Mouse (Mus musculus) frontal cortex, postnatal 10 days (tissue): ENCODE data around the gene Spock1.

ENCODE experiments used
- DNase-seq, 2 experiments: peaks; one replicate each; pipeline ENCODE4 v3.0.0; 2022; ENCODE audit warnings: low spot score in 2 of 2, mixed read lengths in 1 of 2

Spock1 gene

DNA sequence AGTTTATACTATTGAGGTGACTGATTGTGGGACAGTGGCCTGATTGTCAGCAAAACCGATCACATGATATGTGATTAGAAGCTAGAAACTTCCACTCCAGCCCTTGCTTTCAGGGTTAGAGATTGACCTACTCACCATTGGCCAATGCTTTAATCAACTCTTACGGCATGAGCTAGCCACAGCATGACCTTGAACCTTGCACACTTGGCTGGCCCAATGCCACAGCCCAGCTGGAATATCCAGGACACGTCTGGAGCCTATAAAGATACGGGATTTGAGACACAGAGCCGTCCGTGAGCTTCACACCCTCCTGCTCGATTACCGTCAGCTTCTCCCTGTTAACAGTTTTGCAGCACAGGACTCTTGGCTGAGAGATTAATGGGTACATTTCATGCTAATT is 251.5 kb downstream of the Spock1 start:
- DNase-seq: no peak

DNA sequence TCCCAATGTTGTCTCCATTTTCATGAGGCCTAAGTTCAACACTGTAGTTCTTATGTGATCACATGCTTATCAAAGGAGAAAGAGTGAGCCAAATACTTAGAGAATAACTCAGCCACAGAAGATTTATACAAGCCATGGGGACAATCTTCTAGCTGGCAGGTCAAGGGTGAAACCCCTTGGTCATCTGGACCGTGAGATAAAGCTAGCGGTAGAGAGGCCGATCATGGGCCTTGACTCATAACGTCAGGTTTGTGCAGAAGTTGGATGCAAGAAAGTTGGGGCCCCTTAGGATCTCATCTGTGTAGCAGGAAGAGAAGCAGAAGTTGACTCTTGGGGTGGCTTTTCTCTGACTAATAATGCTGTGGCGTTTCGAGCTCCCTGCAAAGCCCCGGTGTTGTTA is 253.8 kb downstream of the Spock1 start:
- no peak for DNase-seq

DNA sequence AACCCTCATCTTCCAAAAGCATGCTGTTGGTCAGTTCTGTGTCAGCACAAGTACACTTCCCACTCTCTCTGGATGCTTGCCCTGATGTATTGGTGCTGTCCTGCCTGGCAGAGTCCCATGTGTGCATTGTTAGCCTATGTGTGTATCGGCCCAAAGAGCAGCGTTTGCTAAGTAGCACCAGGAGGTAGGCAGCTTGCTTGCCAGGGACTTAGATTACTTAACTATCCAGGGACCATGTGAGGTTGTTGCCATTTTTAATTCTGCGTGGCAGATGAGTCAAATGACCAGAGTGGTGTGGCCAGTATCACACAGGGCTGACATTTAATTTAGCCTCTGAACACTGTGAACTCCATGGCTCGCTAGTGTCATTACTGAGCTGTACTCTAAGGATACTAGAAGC is 256.9 kb downstream of the Spock1 start:
- DNase-seq: no peak

DNA sequence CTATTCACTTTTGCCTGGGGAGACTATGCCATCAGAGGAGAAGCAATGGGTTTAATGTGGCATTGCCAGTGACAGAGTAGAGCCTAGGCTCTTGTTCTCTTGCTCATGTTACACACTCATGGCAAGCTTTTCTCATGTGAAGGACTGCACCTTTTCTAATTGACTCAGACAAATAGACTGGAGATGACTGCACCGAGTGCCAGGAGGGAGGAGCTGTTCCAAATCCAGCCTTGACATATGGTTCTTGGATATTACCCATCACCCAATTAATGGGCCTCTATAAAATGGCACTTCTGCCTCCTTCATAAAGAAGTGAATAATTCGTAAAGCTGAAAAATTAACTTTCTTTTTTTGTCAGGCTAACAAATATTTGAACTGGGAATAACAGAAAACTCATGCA is 259.3 kb downstream of the Spock1 start:
- no peak for DNase-seq

DNA sequence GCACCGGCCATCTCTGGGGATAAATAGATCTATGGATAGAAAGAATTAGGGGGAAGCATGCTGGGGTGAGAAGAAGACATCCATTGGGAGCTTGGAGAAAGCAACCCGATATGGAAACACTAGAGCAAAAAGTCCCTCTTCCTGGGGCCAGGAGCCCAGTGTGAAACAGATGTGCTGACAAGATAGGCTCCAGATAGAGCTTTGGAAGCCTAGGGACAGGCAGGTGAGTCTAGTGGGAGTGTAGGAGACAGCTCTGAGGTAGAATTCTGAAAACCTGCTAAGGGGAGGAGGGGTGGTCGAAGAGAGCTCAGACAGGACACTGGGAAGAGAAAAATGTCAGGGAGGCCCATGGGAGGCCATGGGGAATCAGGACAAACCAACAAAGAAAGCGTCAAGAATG is 260.7 kb downstream of the Spock1 start:
- no peak for DNase-seq

DNA sequence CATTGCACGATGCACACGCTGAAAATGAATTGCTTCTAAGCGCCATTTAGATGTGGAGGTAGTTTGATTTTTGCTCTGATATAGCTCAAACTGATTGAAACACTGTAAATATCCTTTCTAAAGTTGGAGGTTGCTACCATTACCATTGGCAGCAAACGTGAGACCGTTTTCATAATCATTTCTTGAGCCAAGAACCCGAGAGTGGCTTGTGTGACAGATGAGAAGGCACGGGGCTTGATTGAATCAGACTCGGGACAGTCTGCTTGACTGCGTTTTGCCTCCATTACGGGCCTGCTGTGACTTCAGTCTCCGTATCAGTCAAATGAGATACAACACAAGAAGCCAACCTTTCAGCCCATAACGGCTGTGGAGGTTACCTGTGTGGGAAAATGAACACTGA is 265.1 kb downstream of the Spock1 start:
- no peak for DNase-seq

DNA sequence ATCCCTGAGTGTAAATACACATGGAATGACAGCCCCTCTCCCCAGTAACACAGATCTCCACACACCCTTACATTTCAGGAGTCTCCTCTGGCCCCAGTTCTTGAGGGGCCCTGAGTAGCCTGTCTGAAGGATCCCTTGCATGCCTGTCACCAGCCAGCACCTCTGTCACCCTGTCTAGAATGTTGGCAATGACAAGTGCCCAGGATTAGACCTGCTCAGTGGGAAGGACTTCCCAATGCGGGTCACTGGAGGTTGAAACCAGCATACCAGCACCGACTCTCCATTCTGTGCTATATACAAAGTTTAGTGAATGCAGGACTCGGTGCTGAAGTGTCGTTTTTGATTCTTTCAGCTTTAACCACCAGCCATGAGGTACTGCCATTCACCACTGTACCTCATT is 266.5 kb downstream of the Spock1 start:
- no peak for DNase-seq

DNA sequence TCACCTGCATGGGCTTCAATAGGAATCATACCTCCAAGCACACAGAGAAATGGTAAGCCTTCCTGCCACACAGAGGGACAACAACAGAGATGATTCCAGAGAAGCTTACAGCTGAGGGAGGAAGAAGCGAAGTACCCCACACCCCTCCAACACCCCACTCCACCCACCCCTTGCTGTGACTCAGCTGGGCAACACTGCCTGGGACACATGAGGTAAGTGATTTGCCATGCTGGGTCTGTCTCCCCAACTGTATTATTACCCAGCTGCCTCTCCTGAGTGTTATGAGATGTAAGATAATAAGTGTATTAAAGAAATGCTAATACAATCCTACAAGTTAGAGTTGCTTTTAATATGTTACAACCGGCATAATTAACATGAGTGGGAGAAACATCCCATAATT is 267.2 kb downstream of the Spock1 start:
- no peak for DNase-seq

DNA sequence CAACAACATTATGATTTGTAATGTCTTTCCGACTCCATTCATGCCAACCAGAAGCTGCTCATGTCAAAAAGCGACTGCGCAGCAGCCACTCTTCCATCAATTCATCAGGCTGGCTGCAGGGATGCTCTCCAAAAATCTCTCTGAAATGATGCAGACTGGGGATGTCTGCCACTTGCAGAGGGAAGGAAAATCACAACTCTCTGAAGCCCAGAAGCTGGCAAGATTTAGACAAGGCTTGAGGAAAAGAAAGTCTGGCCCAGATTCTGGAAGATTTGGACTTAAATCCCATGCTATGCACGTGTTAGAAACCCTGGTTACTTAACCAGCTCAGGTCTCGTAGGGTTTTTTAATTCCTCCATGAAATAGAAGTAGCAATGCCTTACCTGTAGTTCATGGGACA is 269.3 kb downstream of the Spock1 start:
- DNase-seq: peak; percentile 25 to 32

DNA sequence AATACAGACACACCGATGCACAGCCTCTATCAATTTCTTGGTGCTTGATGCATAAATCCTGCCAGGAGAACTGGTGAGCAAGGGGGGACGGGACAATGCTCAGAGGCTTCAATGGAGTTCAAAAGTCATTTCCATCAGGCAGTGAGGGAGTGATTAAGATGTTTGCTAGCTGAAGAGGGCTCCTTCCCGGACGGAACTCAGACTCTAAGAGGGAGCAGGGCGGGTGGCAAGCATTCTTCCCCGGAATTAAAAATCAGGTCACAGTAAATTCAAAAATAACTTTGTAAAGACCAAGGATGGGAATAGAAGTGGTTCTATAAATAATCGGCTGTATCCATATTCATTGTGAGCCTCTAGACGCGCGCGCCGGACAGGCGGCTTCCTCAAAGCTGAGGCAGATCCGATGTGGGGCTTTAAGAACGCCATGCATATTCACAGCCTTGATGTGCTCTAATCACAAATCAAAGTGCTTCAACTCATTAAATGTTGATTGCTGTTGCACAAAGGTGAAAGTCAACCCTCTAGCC is 270.5 kb downstream of the Spock1 start:
- peak in 1 of 2 experiments; percentile 21 for DNase-seq

DNA sequence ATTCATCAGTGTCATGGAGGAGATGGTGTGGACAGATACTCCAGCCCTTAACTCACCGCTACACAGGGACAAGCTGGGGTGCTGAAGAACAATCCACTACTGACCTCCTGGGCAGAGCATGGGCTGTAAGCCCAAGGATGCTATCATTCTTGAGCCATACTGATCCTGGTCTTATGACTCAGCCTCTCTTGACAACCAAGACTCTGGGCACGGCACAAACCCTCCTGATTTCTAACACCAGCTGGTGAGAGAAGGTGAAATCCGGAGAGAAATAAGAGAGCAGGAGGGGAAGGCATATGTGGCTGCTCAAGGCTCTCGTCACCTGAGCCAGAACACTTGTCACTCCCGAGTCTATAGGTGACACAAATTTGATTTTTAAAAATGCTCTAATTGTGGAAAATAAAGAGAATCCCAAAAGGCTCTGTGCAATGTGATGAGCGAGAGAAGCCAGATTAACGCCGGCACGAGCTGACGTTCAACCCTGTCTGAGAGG is 271.0 kb downstream of the Spock1 start:
- no peak for DNase-seq

DNA sequence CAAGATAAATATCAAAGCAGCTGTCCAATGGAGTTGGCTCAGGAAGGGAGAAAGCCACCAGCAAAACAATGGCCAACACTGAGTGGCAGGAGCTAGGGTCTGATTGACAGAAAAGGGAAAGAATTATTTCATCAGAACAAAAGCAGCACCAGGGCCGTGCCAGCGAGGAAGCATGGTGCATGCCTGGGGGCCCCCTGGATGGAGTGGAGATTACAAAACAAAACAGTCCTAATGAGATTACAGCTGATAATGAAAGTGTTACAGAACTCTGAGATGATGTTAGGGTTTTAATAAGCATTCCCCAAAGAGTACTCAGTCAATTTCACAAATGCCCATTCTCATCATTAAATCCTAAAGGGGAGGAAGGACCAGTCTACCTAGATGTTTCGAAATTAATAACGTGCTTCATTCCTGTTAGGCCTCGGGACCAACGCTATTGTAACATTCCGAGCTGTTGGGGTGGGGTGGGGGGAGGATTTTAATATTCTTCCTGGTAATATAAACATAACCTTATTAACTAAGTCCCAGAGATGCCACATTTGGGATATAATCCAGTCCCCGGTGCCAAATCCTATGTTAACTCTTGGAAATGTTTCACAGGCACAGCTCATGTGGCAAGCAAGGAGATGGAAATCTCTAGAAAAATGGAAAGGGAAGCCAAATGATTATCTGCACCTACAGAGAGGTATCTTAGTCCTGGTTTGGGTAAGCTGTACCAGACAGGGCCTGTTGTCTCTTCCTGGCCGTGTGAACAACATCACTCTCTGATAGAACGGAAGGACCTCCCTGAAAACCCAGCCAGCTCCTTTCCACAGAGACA is 271.7 kb downstream of the Spock1 start:
- DNase-seq: no peak

DNA sequence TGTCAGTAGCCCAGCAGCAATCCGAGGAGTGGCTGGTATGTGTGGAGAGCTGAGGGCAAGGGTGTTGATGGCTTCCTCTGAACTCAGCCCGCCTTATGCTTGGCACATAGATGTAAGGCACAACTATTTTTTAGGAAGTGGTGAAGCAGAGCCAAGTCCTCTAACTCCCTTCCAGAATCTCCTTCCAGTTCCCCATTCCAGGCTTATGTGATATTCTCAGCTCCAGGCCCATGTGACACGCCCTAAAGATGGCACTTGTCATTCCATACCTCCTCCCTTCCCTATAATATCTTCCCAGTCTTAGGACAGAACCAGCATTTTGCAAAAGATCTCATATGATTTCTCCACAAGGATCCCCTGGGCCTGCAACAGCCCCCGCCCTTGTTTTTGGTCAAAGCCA is 277.6 kb downstream of the Spock1 start:
- DNase-seq: no peak

DNA sequence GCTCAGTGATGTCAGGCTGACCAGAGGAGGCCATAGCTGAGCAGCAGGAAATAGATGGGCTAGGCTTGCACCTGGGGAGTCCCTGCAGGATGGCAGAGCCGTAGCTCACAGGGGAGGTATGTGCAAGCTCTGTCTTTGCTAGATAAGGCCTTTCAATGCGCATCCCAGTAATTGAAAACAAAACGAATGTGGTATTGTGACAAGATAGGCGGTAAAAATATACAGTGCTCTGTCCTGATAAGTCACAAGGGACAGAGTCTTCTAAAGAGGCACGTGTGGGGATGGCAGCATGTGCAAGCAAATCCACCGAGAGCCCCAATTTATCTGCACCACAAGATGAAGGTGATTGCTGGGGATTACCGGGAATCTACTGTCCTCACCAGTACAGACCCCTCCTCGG is 279.9 kb downstream of the Spock1 start:
- no peak for DNase-seq

DNA sequence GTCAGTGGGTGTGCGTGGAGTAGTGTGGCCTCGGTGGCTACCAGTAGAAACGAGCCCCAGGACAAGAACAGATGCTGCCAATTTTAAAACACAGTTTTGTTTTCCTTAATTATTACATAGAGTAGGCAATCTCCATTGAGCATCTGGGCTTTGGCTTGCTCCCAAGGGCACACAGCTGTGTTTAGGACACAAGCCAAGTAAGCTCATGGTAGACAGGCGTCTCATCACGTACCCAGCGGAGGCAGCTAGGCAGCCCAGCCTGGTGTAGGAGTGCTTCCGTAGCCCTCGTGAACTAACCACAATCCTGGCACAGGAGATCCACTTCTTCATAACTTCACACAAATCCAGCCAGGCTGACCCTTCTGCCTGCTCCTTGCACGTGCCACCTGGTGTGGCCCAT is 281.7 kb downstream of the Spock1 start:
- no peak for DNase-seq

DNA sequence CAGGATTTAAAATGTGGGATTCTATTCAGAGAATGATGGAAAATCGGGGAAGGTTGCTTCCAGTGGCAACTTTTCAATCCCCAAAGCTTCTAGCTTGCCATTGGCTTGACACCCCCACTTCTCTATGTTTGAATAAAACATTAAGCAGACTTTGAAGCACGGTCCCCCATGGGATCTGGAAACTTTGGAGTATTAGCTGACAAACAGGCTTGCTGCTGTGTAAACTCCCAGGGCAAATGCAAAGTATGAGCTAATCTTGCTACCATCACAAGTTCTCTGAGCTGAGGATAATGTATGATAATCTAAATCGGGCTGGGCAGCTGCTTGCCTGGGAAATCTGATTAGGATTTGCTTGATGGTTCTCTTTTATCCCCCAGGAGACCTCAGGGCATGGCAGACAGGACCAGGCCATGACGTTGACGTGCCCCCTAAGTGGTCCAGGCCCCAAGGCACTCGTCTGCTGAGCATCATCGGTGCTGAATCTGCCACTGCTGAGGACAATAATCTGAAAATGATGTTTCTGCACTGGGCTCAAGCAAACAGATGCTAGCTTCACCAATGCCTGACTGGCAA is 284.1 kb downstream of the Spock1 start:
- DNase-seq: no peak

DNA sequence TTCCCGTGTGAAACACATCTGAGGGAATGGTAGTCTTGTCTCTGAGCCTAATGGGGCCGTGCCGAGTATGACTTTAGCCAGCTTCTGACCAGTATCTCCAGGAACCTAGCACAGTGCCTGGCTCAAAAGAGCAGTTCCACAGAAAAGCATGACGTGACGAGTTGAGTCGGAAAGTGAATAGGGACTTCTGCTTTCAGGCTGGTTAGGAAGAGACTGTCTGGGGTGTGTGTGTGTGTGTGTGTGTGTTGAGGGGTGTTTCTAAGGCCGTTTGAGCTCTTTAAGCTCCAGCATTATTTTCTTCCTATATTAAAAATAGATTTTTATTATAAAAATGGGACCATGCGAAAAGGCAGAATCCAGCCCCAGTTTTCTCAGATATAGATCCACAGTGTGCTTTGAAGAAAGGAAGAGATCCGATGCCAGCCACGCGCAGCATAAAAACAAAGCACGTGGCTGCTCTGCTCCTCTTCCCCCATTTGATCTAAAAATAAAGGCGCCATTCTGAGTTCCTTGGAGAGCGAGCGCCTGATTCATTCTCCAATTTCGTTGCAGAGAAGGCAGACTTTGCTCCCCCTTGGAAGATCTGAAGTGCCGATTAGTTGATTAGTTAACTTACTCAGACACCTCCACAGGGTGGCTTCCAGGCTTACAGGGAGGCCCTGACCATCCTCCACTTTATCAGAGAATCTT is 288.9 kb downstream of the Spock1 start:
- peak; percentile 31 to 51 for DNase-seq

DNA sequence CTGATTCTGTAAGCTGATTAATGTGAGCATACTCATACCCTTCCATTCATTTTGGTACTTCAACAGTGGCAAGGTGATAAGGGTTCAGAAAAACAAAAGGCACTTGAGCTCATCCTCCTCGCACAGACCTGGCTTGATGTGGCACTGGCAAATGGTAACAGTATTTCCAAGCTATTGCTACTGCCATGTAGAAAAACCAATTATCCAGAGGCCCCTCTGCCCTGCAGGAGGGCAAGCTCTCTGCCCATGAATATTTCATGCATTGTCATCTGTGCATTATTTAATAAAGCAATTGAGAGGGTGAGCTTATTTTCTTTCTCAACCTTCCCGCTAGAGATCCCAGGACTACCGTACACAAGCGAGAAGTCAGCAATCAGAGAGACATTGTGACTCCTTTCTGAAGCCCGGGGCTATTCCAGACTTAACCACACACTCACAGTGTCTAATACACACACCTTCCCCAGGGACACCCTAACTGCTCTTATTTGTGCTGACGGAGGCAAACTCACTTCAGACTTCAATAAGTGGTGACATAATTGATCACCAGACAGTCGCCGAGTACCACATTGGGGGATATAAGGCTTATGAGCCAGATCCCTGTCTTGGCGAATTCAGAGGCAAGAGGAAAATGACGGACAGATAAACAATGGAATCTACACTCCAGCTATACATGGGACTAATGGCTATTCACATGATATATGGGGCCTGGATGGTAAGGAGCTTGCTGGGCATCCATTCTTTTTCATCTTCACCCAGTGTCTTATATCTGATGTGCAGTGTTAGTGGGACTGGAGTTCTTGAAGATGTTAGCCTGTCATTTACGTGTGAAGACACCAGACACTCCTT is 296.6 kb downstream of the Spock1 start:
- DNase-seq: no peak

DNA sequence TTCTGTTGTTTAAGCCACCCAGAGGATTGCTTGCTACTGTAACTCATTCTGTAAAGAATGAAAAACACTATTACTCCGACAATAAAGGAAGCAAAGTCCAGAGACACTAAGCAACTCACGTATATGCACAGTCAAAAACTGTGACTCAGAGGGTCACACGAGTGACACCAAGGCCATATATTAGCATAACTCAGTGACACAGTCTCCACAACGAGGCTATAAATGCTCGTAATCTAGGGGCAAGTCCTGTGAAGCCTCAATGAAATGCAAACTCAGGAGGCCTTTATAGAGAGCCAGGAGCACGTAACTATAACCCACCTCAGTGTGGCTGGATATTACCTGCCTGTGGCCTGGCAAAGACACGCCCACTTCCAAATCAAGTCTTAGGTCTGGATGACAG is 298.2 kb downstream of the Spock1 start:
- DNase-seq: no peak

DNA sequence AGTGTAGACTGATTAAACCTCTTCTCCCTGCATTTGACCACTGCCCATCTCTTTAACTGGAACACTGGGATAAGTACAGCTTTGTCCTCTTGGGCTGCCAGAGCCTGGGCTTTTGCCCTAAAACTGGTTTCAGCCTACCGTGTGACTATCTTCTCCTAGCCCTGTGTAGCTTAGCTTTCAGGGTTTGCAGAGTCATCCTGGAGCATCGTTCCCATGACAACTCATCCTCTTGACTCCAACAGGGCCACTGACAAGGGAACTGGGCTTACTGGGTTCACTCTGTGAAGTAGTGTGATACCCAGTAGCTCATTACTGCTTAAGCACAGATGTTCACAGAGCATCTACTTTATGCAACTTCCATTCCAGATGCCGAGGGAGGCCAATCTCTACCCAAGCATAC is 303.7 kb downstream of the Spock1 start:
- no peak for DNase-seq

DNA sequence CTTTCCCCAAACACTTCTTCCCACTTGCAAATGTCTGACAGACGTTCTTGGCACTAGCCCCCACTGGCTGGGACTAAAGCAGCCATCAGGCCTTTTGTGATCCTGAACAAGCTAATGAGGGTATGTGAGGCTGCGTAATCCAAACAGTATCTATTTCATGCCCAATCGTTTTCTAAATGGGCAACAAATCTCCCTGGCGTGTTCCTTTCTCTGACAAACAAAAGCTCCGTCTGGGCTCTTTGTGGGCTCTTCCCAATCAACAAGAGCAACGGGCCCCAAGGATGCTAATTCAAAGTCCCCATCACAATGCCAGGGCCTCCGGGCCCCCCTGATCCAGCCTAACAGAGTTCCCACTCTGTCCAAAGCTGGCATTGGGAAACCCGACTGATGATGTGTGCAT is 304.9 kb downstream of the Spock1 start:
- no peak for DNase-seq

DNA sequence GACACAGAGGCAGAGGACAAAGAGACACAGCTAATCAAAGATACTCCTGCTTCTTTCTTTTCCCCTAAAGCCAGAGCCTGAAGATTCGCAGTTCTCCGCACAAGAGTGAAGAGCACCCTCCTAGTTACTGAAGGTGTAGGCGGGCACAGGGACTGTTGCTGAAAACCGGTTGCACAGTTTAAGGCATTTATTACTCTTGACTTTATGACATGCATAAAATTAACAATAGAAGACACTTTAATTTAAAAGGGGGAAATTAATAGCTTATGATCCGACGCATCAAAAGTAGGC is 312.4 kb downstream of the Spock1 start:
- no peak for DNase-seq
